Mouse (Mus musculus): ENCODE measurements around the gene Pard3.

DNA sequence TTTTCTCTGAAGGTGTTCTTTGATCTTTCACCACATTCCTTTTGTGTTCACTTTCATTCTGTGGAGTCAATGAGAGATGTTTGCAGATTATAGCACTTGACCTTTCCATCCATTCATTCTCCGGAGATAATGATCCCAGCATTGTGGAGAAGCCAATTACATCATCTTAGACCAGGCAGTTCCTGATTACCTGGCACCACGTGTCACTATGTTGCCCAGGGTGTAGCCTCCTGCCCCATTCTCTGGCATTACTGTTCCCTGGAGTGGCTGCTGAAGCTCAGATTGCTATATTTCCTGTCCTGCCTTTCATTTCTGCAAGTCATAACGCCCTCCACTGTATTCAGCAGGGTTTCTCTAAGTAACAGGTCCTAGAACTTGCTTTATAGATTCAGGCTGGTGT is 304.7 kb downstream of the Pard3 start:
- TF ChIP-seq CTCF (IDR thresholded peaks at IDR 0.05; ENCODE audit: borderline replicate concordance, extremely low read depth, insufficient read depth, insufficient read length) = no peak
- TF ChIP-seq POLR2A (IDR thresholded peaks at IDR 0.05; ENCODE audit: borderline replicate concordance, extremely low read depth, insufficient read depth, insufficient read length, poor library complexity, severe bottlenecking) = no peak
